Mouse (Mus musculus): ENCODE results near the gene Ddx56.

Ddx56 gene

DNA sequence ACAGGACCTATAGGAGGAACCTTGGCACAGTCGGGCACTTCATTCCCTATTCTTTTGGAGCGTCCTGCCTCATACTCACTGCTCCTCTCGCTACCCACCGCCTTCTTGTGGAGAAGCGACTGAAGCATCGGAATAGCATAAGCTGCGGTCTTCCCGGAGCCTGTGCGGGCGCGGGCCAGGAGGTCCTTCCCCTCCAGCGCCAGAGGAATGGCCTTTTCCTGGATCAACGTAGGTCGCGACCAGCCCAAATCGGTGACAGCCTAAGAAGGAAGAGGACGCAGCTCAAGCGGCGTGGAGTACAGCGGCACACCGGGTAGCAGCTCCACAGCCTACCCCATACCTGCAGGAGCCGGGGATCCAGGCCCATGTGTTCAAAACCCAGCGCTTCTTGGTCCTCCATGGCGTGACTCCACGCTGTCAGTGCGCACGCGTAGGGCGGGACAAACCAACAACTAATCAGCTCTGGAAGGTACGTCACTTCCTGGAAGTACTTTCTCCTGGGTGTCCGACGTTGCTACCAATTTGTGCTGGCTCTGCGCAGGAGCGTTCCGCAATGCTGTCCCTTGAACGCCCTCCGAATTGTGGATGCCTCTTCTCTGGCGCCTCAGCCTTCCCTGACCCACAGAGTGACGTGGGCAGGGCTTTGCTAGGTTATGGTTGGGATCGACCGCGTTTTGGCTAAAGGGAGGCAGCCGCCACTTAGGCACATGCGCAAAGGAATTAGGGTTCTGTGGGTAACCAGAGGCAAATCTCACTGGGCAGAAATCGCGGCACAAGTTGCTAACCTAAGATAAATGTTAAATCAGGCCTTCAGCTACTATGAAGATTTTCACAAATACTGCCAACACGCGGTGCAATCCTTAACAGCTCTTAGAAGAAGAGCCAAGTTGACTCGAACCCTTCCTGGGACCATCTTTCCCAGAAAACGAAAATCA lies at the start of gene Ddx56:
Gene Ddx56 (minus strand): TSS at position 453 of the 935 bp plus-strand sequence.
- peak; percentile 92 for DNase-seq

DNA sequence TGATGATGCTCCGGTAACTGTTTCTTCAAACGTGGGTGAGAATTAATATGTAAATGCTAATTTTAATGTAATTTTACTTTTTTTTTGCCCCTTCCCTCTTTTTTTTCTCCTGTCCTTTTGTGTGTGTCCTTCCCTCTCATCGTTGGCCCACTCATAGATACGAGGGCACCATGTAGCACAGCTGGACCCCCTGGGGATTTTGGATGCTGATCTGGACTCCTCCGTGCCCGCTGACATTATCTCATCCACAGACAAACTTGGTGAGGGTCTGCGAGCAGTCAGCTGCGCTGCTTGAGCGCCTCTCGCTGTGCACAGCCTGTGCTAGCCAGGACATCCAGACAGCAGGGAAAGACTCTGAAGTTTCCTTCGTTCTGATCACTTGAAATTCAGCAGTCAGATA lies 49.2 kb upstream of the Ddx56 start:
- no peak for DNase-seq

DNA sequence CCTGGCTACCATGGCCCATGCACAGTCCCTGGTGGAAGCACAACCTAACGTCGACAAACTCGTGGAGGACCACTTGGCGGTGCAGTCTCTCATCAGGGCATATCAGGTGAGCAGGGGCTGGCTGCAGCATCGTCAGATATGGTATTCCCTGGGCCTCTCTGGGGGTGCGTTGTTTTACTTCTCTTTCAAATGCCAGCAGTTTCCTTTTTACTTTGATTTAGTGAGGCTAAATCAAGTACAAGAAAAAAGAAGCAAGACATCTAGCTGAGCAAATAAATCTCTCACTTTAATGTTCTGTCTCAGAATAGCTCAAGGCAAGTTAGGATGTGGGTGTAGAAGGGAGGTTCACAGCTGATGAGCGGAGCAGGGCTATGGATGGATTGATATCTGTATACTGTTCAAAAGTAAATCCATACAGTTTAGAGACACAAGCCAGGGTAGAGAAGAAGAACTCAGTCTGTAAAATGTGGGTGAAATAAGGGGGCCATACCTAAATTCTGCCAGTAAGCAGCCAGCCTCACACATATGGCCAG lies 46.4 kb upstream of the Ddx56 start:
- no peak for DNase-seq

DNA sequence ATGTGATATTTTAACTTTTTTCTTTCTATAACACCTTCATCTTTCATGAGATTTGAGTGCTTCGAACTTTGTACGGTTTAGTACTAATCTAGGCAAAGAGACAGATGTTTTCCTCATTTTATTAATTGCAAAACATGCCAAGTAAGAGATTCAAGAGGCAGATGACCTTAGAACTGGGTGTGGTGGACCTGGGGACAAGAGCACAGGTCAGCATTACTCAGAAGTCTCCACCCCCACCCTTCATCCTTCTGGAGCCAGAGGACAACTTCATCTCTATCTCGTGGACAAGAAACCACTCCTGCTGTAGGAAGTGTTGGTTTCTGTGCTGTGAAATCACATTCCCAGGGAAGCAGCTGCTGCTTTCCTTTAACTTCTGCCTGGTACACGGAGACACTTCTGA lies 40.6 kb upstream of the Ddx56 start:
- no peak for DNase-seq

DNA sequence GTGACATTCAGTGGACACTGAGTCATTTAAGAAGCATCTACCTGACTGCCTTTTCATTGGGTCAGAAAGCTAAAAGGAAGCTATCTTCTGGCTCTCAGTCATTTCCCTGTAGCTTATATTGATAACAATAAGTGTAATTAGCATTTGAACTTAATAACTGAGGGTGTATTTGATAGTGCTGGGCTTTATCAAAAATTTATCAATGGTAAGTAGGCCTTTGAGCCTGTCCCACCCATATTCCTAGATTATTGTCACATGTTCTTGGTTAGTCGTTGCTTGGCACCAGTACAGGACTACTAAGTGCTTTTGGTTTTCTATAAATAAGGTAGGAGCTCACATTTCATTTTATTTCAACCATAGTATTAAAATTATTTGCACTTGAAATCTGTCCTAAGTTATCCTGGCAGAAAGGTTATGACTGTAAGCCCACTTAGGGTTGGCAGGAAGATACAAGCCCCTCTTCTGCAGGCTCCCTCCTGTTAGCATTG lies 38.4 kb upstream of the Ddx56 start:
- DNase-seq, result no peak

DNA sequence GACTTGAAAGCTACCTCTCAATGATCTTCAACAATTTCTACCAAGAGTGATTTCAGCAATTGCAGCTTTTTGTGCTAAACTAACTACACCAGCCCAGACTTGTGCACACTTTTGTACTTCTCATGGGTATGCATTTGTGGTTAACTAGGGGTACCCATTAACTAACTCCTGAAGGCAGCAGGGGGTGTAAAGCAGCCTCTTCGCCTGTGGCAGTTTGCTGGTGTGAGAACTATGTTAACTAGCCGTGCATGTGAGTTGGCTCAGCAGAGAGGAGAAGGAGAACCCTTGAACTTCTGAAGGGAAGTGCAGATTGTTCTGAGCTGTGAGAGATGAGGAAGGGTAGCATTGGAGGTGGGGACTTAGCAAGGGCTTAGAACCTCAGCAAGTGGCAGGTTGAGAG lies 35.2 kb upstream of the Ddx56 start:
- DNase-seq, result no peak

DNA sequence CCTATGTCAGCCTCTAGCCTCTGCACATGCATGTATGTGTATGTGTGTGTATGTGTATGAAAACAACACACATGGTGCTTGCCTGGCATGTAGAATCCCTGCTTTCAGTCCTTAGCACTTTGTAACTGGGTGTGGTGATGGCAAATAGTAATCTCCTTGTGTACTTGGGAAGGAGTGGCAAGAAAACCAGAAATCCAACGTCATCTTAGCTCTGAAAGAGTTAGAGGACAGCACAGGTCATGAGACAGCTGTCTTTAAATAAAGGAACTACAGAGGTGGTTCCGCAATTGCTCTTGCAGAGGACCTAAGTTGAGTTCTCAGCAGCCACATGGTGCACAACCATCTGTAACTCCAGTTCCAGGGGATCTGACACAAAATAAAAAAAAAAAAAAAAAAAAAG lies 31.9 kb upstream of the Ddx56 start:
- no peak for DNase-seq

DNA sequence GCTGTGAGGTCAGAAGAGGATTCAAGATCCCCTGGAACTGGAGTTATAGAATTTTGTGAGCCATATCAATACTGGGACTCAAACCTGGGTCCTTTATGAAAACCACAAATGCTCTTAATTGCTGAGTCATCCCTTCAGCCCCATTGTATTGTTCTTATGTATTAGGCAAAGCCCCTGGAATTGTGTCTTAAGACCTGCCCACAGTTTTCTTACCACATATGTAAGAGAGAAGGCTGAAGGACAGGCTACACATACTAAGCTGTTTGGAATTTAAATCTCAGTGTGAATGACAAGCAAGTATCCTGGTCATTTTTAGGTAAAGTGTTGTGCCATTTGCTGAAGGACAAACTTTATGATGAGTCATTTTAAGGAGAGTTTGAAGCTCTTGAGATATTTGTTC lies 28.5 kb upstream of the Ddx56 start:
- no peak for DNase-seq

DNA sequence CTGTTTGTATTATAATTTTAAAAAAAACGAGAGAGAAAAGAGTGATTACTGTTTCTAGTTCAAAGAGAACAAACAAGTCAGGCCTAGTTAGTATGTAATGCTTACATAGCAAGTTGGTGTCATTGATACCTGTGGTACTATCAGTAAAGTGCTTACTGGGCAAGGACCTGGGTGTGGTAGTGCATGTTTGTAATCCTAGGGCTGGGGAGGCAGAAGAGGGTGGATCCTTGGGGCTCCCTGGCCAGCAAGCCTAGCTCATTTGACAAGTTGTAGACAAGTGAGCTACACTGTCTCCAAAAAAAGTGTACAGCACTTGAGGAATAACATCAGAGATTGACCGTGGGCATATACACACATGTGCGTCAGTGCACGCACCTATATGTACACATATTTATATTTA lies 27.1 kb upstream of the Ddx56 start:
- no peak for DNase-seq

DNA sequence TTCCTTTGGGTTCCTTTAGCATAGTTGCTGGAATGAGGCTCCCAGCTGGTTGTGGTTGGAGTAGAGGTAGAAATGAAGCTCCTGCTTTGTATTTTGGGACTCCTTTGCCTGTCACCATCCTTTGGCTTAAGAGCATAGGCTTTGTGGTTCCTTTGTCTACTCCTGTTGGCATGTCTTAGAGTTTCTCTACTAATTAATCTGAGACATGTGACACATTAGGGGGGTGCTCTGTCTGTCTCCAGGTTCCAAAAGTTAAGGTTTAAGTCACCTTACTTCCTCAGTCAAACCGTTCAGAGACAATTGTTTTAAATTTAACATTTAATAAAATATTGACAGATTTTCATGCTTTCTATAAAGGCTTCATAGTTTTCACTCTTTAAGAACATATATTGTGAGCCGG lies 26.0 kb upstream of the Ddx56 start:
- no peak for DNase-seq

DNA sequence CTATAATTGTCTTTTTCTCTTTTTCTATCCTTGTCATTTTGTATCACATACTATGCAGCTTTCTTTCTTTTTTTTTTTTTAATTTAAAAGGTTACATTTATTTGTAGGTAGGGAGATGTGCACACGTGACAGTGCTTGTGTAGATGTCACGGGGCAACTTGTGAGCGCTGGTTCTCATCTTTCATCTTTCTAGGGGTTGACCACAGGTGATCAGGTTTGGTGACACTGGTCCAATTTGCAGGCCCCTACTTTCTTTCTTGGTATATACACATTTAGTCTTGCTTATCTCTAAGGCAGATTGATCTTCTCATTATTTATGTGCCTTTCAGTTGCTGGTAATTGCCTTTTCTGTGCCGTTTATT lies 25.4 kb upstream of the Ddx56 start:
- no peak for DNase-seq

DNA sequence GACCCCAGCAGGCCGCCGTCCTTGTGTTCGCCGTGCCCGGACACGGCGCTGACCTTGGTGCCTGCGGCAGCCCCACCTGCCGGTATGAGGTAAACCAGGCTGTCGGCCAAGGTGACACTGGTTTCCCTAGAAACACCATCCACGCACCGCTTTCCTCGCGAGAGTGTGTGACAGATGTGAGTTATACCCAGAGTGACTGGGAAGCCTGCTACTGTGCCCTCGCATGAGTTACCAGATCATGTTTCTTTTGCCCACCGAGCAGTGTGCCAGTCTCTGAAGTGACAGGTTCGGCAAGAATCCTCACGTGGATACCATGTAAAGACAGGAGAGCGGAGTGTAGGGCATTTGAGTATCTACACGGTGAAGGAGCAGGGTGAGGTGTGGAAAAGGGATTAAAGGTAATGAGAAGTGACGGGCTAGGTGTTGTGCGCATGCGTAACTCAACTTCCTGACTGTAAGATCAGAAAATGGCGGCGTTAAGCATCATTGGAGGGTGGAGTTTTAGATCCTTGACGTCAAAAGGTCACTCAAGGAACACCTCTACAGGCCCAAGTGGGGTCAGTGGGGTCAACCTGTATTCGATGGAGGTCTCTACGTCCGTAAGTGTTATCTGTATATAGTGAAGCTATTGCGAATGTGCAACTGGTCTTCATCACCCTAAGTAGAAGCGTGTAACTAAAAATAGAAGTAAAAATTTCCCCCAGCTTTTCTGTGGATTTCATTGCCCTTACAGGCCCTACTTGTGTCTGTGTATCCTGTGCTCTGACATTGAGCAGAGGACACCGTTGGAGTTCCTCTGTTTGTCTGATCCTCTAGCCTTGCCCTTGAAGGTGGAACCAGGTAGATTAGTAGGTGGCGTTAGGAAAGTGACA lies 24.8 kb upstream of the Ddx56 start:
- peak; percentile 73 for DNase-seq

DNA sequence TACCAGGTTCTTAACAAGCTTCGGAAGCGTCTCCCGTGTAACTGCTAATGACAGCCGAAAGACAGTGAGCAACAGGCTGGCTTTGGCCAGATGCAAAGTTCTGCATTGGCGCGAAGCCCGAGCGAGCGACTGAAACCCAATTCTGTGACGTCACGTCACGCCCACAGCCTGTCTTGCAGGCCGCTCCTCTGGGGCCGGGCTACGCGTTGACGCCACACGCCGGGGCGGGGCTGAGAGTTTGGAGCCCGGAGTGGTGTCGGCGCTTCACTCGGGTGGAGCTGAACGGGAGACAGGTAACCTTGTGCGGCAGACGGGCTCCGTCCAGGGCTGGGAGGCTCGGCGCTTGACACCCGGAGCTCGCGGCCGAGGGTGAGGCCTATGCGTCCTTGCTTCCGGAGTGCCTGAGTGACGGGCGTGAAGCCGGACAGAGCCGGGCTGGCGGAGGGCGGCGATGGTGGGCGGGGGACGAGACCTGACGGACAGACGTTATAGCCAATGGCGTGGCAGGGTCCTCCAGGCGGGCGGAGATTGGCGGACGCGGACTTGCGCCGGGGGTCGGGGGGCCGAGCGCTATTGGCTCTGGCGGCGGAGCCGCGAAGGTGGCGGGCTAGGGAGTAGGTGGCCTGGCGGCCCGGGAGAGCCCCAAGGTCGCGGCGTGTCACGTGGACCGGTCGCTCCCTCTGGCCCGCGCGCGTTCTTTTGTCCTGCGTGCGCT lies 24.0 kb upstream of the Ddx56 start, which contains the start of gene Ogdh:
Gene Ogdh (plus strand): TSS at position 233 of the 715 bp plus-strand sequence.
- peak; percentile 100 for DNase-seq

DNA sequence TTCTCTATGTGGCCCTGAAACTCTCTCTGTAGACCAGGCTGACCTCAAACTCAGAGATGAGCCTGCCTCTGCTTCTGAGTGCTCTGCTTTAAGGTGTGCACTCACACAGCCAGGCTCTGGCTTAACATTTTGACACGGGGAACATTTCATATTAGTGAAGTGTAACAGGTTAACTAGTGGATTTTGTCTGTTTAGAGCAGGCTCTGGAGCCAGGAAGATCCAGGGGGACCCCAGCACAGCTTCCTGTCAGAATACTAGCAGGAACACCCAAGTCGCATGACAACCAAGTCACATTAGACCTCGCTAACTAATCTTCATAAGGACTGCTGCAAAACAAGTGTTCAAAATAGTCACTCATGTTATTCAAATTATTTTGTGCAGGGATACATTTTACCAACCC lies 23.3 kb upstream of the Ddx56 start:
- peak; percentile 11 for DNase-seq

DNA sequence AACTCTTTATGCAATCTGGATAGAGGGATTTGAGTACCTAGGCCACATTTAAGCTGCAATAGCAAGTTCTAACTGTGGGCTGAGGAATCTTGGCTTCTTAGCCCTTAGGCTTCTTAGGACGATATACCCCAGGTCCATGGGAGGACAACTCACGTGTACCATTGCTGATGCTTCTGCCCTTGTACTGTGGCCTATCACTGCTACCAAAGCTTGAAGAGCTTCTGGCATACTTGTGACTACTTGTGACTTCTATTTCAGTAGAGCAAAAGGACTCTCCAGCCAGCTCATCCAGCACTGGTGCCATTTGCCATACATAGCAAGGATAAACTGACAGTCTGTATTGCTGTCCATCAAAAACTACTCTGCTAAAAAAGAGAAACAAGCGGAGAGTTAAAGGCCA lies 22.6 kb upstream of the Ddx56 start:
- no peak for DNase-seq

DNA sequence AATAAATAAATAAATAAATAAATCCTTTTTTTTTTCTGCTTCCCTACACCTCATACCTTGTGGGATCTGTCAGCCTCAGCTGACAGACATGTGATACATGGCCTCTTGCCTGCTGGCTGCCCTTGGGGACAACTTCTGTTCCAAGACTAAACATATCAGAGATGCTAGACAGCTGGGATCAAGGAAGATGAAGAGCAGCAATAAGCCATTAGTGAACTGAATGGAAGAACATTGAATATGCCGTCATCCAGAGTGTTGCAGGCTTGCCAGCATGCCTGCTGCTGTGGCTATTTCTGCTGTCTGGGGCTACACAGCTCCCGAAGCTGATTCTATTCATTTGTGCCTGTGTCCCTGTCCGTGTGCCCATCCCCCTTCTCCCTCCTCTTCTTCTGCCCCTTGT lies 15.4 kb upstream of the Ddx56 start:
- no peak for DNase-seq

DNA sequence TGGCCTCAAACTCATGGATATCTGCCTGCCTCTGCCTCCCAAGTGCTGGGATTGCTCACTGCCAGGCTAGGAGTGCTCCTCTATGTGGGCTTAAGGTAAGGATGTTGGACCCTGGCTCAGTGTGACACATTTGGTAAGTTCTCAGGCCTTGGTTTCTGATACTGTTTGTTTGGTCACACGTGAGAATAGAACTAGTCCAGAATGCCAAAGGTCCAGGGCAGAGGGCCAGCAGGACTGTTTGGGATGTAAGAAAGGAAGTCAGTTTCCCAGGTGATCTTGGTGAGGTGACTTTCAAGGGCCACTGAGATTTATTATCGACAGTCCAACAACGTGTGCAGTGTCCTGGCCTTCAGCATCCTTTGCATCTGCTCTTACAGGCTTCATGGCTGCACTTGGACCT lies 8.9 kb upstream of the Ddx56 start:
- DNase-seq, result no peak

DNA sequence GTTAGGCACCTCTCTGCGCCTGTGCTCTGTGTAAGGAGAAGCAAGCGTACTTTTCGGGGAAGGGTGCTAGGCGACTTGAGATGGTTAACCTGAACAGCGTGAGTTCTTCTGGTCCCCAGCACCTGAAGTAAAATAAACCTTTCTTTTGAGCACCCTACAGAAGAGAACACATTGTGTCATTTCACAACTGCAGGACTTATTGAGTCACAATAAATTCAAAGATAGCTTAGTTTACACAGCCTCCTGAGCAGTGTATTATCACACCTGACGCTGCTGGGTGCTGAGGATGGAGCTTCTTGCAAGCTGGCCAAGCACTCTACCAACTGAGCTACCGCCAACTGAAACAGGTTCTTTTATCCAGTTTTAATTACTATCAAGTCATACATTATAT lies 7.5 kb upstream of the Ddx56 start:
- no peak for DNase-seq

DNA sequence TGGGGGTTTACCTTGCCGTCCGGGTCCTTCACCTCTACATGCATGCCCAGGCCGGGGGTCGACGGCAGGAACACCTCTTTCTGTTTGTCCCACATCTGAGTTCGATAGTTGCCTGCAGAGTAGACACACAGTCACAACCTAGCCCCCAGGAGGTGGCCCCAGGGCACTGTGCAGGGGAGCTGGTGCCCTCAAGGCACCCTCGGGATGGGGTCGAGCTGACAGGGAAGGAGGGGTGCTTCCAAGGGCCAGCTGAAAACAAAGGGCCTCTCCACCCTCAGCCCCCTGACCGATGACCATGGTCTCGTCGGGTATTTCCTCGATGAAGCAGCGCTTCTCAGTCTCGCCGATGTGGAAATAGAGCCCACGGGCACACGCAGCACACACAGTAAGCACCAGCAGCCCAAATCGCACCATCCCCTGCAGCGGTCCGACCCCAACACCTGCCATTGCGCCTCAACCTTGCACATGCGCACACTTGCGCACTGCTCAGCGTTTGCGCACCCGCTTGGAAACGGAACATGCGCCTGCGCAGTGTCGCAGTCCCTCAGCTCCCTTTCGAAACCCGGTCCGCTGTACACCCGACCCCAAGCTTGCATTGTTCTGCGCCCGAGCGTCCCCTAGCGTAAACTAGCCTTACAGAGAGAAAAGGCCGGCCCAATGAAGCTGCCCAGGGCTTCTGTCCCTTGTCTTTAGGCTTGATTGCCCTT lies 7.0 kb upstream of the Ddx56 start, which contains the start of gene Tmed4:
Gene Tmed4 (minus strand): TSS at position 484 of the 707 bp plus-strand sequence.
- peak; percentile 100 for DNase-seq

DNA sequence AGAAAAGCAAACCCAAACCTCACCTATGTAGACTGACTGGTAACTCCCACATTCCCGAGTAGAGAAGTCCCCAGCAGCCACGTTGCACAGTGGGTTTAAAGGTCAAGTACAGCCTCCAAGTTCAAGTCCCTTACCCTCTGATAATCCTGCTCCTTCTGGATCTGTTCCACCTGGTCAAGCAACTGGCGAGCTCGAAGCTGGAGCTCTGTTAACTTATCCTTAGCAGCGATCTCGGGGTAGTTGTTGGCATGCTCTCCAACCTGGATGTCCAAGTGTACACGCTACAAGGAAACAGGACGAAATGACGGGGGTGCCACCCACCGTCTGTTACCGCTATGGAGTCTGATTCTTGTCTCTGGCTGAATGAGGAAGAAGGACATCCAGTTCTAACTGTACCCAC lies 6.0 kb upstream of the Ddx56 start:
- DNase-seq, result no peak

DNA sequence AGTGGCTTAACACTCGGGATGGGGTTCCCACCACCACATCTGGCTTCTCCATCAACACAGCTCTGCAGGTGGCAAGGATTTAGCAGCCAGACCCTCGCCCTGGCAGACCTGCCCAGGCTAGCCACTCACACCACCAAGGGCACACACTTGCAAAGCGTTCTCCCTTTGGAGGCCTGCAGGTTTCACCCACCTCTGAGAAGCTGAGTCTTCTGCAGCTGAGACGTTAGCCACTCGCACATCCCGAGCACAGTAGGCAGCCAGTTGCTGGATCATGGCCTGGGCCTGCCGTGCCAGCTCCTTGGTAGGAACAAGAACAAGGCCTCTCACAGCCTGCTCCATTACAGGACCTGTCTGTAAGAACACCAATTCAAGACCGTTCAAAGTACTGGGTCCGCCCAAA lies 951 bp downstream of the Ddx56 start:
- no peak for DNase-seq

DNA sequence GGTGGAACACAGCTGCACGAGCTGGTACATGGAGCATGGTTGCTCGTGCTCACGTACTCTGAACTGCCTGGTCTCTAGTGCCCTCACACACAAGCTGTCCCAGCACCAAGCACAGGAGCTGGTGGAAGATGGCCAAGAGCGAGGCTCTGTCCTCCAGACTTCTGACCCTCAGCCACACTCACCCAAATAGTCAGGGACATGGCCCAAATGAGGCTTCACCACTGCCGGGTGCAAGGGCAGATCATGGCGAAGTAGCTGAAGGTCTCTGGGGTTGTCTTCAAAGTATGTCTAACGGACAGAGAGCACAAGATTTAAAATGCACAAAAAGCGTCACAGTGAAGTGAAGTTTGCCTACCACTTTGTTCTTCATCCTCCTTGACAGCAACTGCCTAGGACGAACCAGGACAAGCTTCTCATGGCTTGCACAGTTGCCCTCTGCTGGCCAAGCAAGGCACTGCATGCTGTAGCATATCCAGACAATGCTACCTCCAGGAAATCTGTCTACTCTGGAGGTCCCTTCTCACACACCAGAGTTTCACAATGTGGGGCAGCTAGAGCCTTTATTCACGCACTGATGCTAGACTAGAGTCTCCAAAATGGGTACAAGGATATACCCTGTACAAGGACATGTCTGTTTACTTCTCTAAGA lies 6.0 kb downstream of the Ddx56 start:
- DNase-seq, result peak; percentile 88
